Mouse (Mus musculus) cortical plate, adult 2 months (tissue): Measurements from ENCODE around the gene Cpa2.

ENCODE experiments used
- CTCF ChIP-seq: fragments of 200-500 bp; IDR thresholded peaks from 2 replicates; pipeline ENCODE4 v1.5.1; 2011; ENCODE audit warnings: mild to moderate bottlenecking, control low read depth, low read length; ENCODE audit not compliant: insufficient read depth; ENCODE audit errors: extremely low read depth
- POLR2A ChIP-seq: fragments of 200-500 bp; IDR thresholded peaks from 2 replicates; pipeline ENCODE4 v1.6.1; 2011; ENCODE audit warnings: mild to moderate bottlenecking, low read length, control low read depth; ENCODE audit not compliant: insufficient read depth; ENCODE audit errors: extremely low read depth

DNA sequence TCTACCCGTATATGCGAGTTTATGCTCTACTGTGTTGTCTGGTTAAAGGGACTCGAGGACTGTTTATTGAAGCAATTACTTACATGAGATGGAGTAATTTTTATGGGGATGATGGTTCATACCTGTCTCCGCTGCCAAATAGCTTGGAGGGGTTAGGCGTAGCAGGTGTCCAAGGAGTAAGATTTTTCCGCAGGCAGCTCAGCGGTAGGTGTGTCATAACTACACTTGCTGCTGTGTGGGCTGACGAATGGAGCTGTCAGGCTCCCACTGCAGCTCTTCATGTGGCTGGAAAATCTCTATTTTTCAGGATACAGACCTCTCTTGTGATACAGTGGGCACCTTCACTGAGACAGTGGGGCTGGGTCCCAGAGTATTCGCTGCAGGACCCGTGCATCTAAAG lies 27.9 kb downstream of the Cpa2 start:
- TF ChIP-seq CTCF (no peak), POLR2A (no peak; the same call in 1 of the 2 replicates)
